Mouse (Mus musculus) embryonic facial prominence, embryonic 10.5 days (tissue): ENCODE results near the gene Gm49318. TPM values are rescaled to one million over a fixed set of nuclear protein-coding genes. Genes with fewer than 3 reads are reported as not detected.
"Not testable (repeated sequence)": the region's sequence is repeated elsewhere in the genome, so short reads cannot be mapped to it uniquely, and the experiment has no call there.

ENCODE experiments used
- DNase-seq: peaks from one replicate; pipeline ENCODE4 v3.0.0-alpha.2; 2017; ENCODE audit warnings: low spot score
- H3K27ac ChIP-seq: fragments of 300-500 bp; sonication (generic); replicated peaks from 2 replicates; pipeline ENCODE4 v1.5.1; 2016; ENCODE audit warnings: mild to moderate bottlenecking
- H3K27me3 ChIP-seq: fragments of 300-500 bp; sonication (generic); replicated peaks from 2 replicates; pipeline ENCODE4 v1.6.1; 2016; ENCODE audit warnings: low read depth, mild to moderate bottlenecking; ENCODE audit not compliant: poor library complexity, severe bottlenecking
- H3K36me3 ChIP-seq: fragments of 300-500 bp; sonication (generic); replicated peaks from 2 replicates; pipeline ENCODE4 v1.6.1; 2016; ENCODE audit warnings: mild to moderate bottlenecking, moderate library complexity
- H3K4me1 ChIP-seq: fragments of 300-500 bp; sonication (generic); 2 replicates; pipeline ENCODE4 v1.6.1; 2016
- H3K4me3 ChIP-seq: fragments of 300-500 bp; sonication (generic); 2 replicates; pipeline ENCODE4 v1.5.1; 2016; ENCODE audit warnings: mild to moderate bottlenecking, moderate library complexity
- H3K9me3 ChIP-seq: fragments of 300-500 bp; sonication (generic); 2 replicates; pipeline ENCODE4 v1.6.1; 2016; ENCODE audit warnings: mild to moderate bottlenecking
- WGBS: fragments of 180-500 bp; shearing (Covaris S2); methylation state at CpG from one replicate; pipeline ENCODE4 v1.1.7; 2016; 5-methylcytosine and 5-hydroxymethylcytosine counted together
- polyA plus RNA-seq: library from polyadenylated mRNA; unstranded; fragments of >200 nt; fragmentation: Nextera tagmentation; extraction: Ambion mirVana; gene quantifications from 2 replicates; pipeline ENCODE4 v1.2.1, GENCODE M21; 2016

Gene Gm49318
- polyA plus RNA-seq, 1 experiment from 2014 or later = not detected

GRCm38 (mm10) chr9:22089986-22090385 lies 18.9 kb upstream of the Gm49318 start:
- Histone ChIP-seq H3K4me1 (peaks cover 6% of the 10 kb centered on the region), H3K36me3 (no peaks in the 10 kb centered on the region), H3K4me3 (no peak overlapping the region), H3K9me3 (no peaks in the 10 kb centered on the region), H3K27ac (no peak overlapping the region), H3K27me3 (peaks cover 9% of the 10 kb centered on the region; the same call in 1 of the 2 replicates)
- DNase-seq = no peak
- 88% methylated on average over 7 of the region's 7 CpGs for WGBS

- DNase-seq = no peak
Measured at GRCm38 (mm10) chr9:22089281-22089680, 18.2 kb upstream of the Gm49318 start.

GRCm38 (mm10) chr9:22087034-22087618 lies 16.1 kb upstream of the Gm49318 start:
- no peak overlapping the region for H3K27ac ChIP-seq
- H3K27me3 ChIP-seq = no peaks in the 10 kb centered on the region
- H3K36me3 ChIP-seq = 0 out of 2 replicates have a peak, but pooled peaks cover 5% of the 10 kb centered on the region
- 82% methylated on average over 2 of the region's 2 CpGs for WGBS
- DNase-seq = no peak
- peaks cover 9% of the 10 kb centered on the region for H3K4me1 ChIP-seq
- no peak overlapping the region for H3K4me3 ChIP-seq
- H3K9me3 ChIP-seq = no peaks in the 10 kb centered on the region

More at GRCm38 (mm10) chr9:22089281-22089680, 18.2 kb upstream of the Gm49318 start:
- no peaks in the 10 kb centered on the region for H3K36me3 ChIP-seq
- peaks cover 9% of the 10 kb centered on the region for H3K4me1 ChIP-seq
- H3K27ac ChIP-seq = no peak overlapping the region
- WGBS = 99% methylated on average over 7 of the region's 7 CpGs
- H3K27me3 ChIP-seq = 0 out of 2 replicates have a peak, but pooled peaks cover 6% of the 10 kb centered on the region
- H3K4me3 ChIP-seq = no peak overlapping the region
- H3K9me3 ChIP-seq = no peaks in the 10 kb centered on the region

GRCm38 (mm10) chr9:22086012-22086411 lies 15.0 kb upstream of the Gm49318 start:
- peak overlapping the region; percentile 79; the same call in 1 of the 2 replicates for H3K27ac ChIP-seq
- H3K36me3 ChIP-seq = 0 out of 2 replicates have a peak, but pooled peaks cover 5% of the 10 kb centered on the region
- 86% methylated on average over 6 of the region's 6 CpGs for WGBS
- no peak for DNase-seq
- no peaks in the 10 kb centered on the region for H3K27me3 ChIP-seq
- peak overlapping the region; percentile 75 for H3K4me3 ChIP-seq
- peaks cover 9% of the 10 kb centered on the region for H3K4me1 ChIP-seq
- H3K9me3 ChIP-seq = no peaks in the 10 kb centered on the region

GRCm38 (mm10) chr9:22085022-22085834 lies 14.2 kb upstream of the Gm49318 start, which contains the start of gene Ecsit:
Ecsit (minus strand) TSS chr9:22085438.
- peak; percentile 93 for DNase-seq
- peaks cover 9% of the 10 kb centered on the region for H3K4me1 ChIP-seq
- H3K27ac ChIP-seq = peak within 1 kb of the TSS; percentile 79
- under 1% methylated on average over 48 of the region's 48 CpGs for WGBS
- no peaks in the 10 kb centered on the region for H3K9me3 ChIP-seq
- H3K36me3 ChIP-seq = peaks cover 10% of the 10 kb centered on the region; the same call in 1 of the 2 replicates
- no peaks in the 10 kb centered on the region for H3K27me3 ChIP-seq
- peak within 1 kb of the TSS; percentile 75 for H3K4me3 ChIP-seq

GRCm38 (mm10) chr9:22084667-22085021 lies 13.6 kb upstream of the Gm49318 start:
- peaks cover 15% of the 10 kb centered on the region; the same call in 1 of the 2 replicates for H3K36me3 ChIP-seq
- peak overlapping the region; percentile 79; the same call in 1 of the 2 replicates for H3K27ac ChIP-seq
- 34% methylated on average over 4 of the region's 4 CpGs for WGBS
- peak overlapping the region; percentile 75 for H3K4me3 ChIP-seq
- no peak for DNase-seq
- no peaks in the 10 kb centered on the region for H3K9me3 ChIP-seq
- H3K27me3 ChIP-seq = no peaks in the 10 kb centered on the region
- H3K4me1 ChIP-seq = peaks cover 9% of the 10 kb centered on the region

GRCm38 (mm10) chr9:22076223-22076622 lies 5.2 kb upstream of the Gm49318 start:
- WGBS = 94% methylated on average over 23 of the region's 23 CpGs
- Histone ChIP-seq H3K36me3 (peaks cover 56% of the 10 kb centered on the region), H3K27me3 (no peaks in the 10 kb centered on the region), H3K4me3 (no peak overlapping the region), H3K4me1 (peaks cover 6% of the 10 kb centered on the region; the same call in 1 of the 2 replicates), H3K27ac (no peak overlapping the region), H3K9me3 (no peaks in the 10 kb centered on the region)
- DNase-seq = no peak

GRCm38 (mm10) chr9:22075778-22076177 lies 4.7 kb upstream of the Gm49318 start:
- peaks cover 56% of the 10 kb centered on the region for H3K36me3 ChIP-seq
- WGBS = 82% methylated on average over 5 of the region's 5 CpGs
- not testable (repeated sequence) for H3K27ac ChIP-seq, H3K9me3 ChIP-seq, DNase-seq, H3K4me1 ChIP-seq, H3K27me3 ChIP-seq, H3K4me3 ChIP-seq

GRCm38 (mm10) chr9:22072276-22072675 lies 1.2 kb upstream of the Gm49318 start:
- H3K27ac ChIP-seq = no peak overlapping the region
- WGBS = 92% methylated on average over 4 of the region's 4 CpGs
- no peaks in the 10 kb centered on the region for H3K27me3 ChIP-seq
- 0 out of 2 replicates have a peak overlapping the region, but pooled peaks have one; percentile 13 for H3K4me3 ChIP-seq
- DNase-seq = no peak
- H3K36me3 ChIP-seq = peaks cover 66% of the 10 kb centered on the region
- peaks cover 18% of the 10 kb centered on the region for H3K4me1 ChIP-seq
- no peaks in the 10 kb centered on the region for H3K9me3 ChIP-seq

- H3K27me3 ChIP-seq = no peaks in the 10 kb centered on the region
- peak overlapping the region; percentile 92 for H3K4me3 ChIP-seq
- 76% methylated on average over 4 of the region's 4 CpGs for WGBS
- H3K4me1 ChIP-seq = peaks cover 18% of the 10 kb centered on the region
- H3K36me3 ChIP-seq = peaks cover 73% of the 10 kb centered on the region
- H3K9me3 ChIP-seq = no peaks in the 10 kb centered on the region
- H3K27ac ChIP-seq = peak overlapping the region; percentile 99; the same call in 1 of the 2 replicates
- no peak for DNase-seq
Measured at GRCm38 (mm10) chr9:22069881-22070553, 1.0 kb downstream of the Gm49318 start.

- Histone ChIP-seq H3K9me3 (no peaks in the 10 kb centered on the region), H3K36me3 (peaks cover 75% of the 10 kb centered on the region), H3K27ac (no peak overlapping the region), H3K4me3 (no peak overlapping the region), H3K4me1 (peaks cover 18% of the 10 kb centered on the region), H3K27me3 (no peaks in the 10 kb centered on the region)
- no peak for DNase-seq
- 78% methylated on average over 5 of the region's 5 CpGs for WGBS
Measured at GRCm38 (mm10) chr9:22067195-22067594, 3.9 kb downstream of the Gm49318 start.

GRCm38 (mm10) chr9:22066433-22066832 lies 4.6 kb downstream of the Gm49318 start:
- Histone ChIP-seq H3K4me1 (peaks cover 14% of the 10 kb centered on the region), H3K9me3 (no peaks in the 10 kb centered on the region), H3K27me3 (no peaks in the 10 kb centered on the region), H3K36me3 (peaks cover 82% of the 10 kb centered on the region), H3K4me3 (no peak overlapping the region), H3K27ac (no peak overlapping the region)
- DNase-seq = peak; percentile 58
- WGBS = 77% methylated on average over 3 of the region's 3 CpGs
